Mouse (Mus musculus) midbrain, postnatal 0 days (tissue): Measurements from ENCODE around the gene Dtx3l. TPM values are rescaled to one million over a fixed set of nuclear protein-coding genes. Genes with fewer than 3 reads are reported as not detected.

Experiments used
- ATAC-seq: fragments of 200-750 bp; cut with Nextera tagmentation; 2 replicates; pipeline ENCODE4 v1.8.0; 2017; ENCODE audit warnings: moderate number of reproducible peaks, mild to moderate bottlenecking, moderate TSS enrichment, moderate library complexity; ENCODE audit not compliant: low FRiP score
- DNase-seq: peaks from one replicate; pipeline ENCODE4 v3.0.0-alpha.2; 2015; ENCODE audit warnings: low spot score
- H3K27ac ChIP-seq: fragments of 300-500 bp; sonication (generic); 2 replicates; pipeline ENCODE4 v1.5.1; 2014; ENCODE audit warnings: low read depth, mild to moderate bottlenecking, low read length, mixed read lengths
- H3K27me3 ChIP-seq: fragments of 300-500 bp; sonication (generic); 2 replicates; pipeline ENCODE4 v1.6.1; 2014; ENCODE audit warnings: low read length, control low read depth, mixed read lengths; ENCODE audit not compliant: insufficient read depth
- H3K36me3 ChIP-seq: fragments of 300-500 bp; sonication (generic); 2 replicates; pipeline ENCODE4 v1.6.1; 2014; ENCODE audit warnings: low read length, control low read depth, mixed read lengths; ENCODE audit not compliant: insufficient read depth
- H3K4me1 ChIP-seq: fragments of 300-500 bp; sonication (generic); 2 replicates; pipeline ENCODE4 v1.6.1; 2014; ENCODE audit warnings: mild to moderate bottlenecking, control low read depth, antibody characterized with exemption, low read length, mixed read lengths; ENCODE audit not compliant: insufficient read depth
- H3K4me2 ChIP-seq: fragments of 300-500 bp; sonication (generic); 2 replicates; pipeline ENCODE4 v1.6.1; 2014; ENCODE audit warnings: low read depth, mild to moderate bottlenecking, low read length, mixed read lengths; ENCODE audit not compliant: poor library complexity, severe bottlenecking
- H3K4me3 ChIP-seq: fragments of 300-500 bp; sonication (generic); 2 replicates; pipeline ENCODE4 v1.5.1; 2014; ENCODE audit warnings: low read depth, mild to moderate bottlenecking, low read length, moderate library complexity
- H3K9ac ChIP-seq: fragments of 300-500 bp; sonication (generic); replicated peaks from 2 replicates; pipeline ENCODE4 v1.6.1; 2014; ENCODE audit warnings: mild to moderate bottlenecking, low read length, moderate library complexity, mixed read lengths; ENCODE audit not compliant: poor library complexity, severe bottlenecking
- H3K9me3 ChIP-seq: fragments of 300-500 bp; sonication (generic); 2 replicates; pipeline ENCODE4 v1.6.1; 2016; ENCODE audit warnings: low read length, control low read depth
- CTCF ChIP-seq: IDR thresholded peaks from 2 replicates; pipeline ENCODE4 v1.5.1; 2016; ENCODE audit warnings: antibody characterized with exemption, mild to moderate bottlenecking
- WGBS: fragments of 180-500 bp; shearing (Covaris S2); extraction: QIAGEN DNeasy Blood & Tissue Kit; methylation state at CpG from one replicate; pipeline ENCODE4 v1.1.7; 2014; 5-methylcytosine and 5-hydroxymethylcytosine counted together
- polyA plus RNA-seq: library from polyadenylated mRNA; unstranded; fragments of >200 nt; fragmentation: Nextera tagmentation; extraction: Ambion mirVana; gene quantifications from 2 replicates; pipeline ENCODE4 v1.2.1, GENCODE M21; 2015
- total RNA-seq: library from RNA; depleted of rRNA; stranded (reverse); fragments of >200 nt; gene quantifications from 2 replicates; pipeline ENCODE4 v1.2.3, GENCODE M21; 2014

Dtx3l gene
- total and polyA plus RNA-seq, 2 experiments from 2014 or later, result 0.93 to 1.9 TPM

DNA sequence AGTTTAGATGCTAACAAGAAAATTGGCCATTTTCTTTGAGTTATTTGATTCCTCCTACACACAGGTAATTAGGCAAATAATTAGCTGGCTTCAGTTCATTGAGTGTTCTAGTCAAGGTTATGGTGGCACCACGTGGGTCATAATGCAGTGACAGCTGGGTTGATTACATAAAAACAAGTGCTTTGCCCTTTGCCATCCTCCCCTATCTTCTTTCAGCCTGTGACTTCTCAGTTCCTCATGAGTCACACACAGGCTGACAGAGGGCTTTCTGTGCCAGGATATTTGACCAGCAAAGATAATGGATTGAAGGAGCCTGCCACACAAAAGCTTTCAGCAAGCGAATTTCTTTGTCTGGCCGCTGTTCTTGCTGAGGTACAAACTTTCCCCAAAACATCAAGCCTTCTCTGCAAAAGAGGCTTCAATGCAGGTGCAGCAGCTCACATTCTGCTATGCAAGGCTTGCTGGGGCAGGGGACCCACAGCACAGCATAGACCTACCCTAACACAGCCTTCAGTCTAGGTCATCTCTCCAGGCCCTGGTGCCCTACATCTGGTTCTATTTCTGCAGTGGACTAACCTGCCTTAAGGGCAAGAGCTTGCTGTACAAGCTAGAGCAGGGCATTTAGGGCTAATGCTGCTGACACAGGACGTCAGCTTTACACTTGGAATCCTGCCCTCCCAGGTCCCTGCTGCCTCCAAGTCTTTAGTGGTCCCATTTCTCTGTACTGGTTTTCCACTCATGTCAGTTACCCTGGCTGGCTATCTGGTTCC is 31.3 kb downstream of the Dtx3l start:
- H3K4me2 ChIP-seq, result no peak overlapping the region
- no peaks in the 10 kb centered on the region for H3K36me3 ChIP-seq
- no peak overlapping the region for H3K9ac ChIP-seq
- H3K27ac ChIP-seq, result no peak overlapping the region
- ATAC-seq (no peak), DNase-seq (no peak)
- no peaks in the 10 kb centered on the region for H3K4me1 ChIP-seq
- H3K9me3 ChIP-seq, result no peaks in the 10 kb centered on the region
- 62% methylated on average over 4 of the region's 4 CpGs for WGBS
- TF ChIP-seq CTCF, result no peak
- no peaks in the 10 kb centered on the region for H3K27me3 ChIP-seq
- H3K4me3 ChIP-seq, result no peak overlapping the region

DNA sequence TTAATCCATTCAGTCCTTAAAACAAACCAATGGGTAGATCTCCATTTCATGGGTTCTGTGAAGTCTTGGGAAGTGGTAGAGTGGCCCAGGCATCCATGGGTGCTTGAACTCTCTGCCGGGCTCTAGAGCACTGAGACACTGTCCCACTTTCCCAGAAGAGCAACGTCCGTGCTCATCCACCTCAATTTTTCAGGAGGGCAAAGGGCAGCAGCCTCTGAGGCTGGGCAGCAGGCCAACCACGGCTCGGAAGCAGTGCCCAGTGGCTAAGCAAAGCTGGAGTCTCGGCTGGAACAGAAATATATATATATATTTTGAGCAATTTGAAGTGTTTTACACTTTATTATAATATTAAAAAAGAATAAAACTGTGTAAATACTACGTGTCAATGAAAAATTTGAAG is 32.1 kb downstream of the Dtx3l start:
- Histone ChIP-seq H3K36me3 (no peaks in the 10 kb centered on the region), H3K27ac (no peak overlapping the region), H3K4me2 (no peak overlapping the region), H3K9ac (no peak overlapping the region), H3K9me3 (no peaks in the 10 kb centered on the region), H3K4me3 (no peak overlapping the region), H3K27me3 (no peaks in the 10 kb centered on the region), H3K4me1 (no peaks in the 10 kb centered on the region)
- 85% methylated on average over 7 of the region's 7 CpGs for WGBS
- no peak for TF ChIP-seq CTCF
- no peak for DNase-seq
- no peak for ATAC-seq

DNA sequence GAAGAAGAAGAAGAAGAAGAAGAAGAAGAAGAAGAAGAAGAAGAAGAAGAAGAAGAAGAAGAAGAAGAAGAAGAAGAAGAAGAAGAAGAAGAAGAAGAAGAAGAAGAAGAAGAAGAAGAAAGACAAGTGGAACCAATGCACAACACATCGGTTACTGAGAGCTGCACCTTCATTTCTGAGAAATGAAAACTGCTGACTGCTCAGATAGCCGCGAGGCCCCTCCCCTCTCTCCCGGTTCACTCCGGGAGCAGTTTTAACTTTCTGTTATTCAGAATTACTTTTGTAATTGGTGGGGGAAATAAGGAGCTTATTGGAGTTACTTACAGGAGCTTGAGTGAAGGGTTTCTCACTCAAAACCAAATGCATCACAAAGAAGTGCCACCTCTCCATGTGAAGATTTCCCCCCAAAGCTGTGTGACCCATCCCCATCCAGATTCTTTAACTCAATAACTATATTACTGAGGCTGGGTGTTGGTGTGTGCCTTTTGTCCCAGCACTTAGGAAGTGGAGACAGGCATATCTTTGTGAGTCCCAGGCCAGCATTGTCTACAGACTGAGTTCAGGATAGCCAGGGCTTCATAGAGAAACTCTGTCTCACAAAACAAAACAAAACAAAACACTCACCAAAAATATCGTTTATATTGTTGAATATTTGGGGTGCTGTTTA is 33.0 kb downstream of the Dtx3l start:
- DNase-seq, result no peak
- WGBS, result 87% methylated on average over 6 of the region's 6 CpGs
- Histone ChIP-seq H3K4me3 (no peak overlapping the region), H3K27ac (no peak overlapping the region), H3K9me3 (no peaks in the 10 kb centered on the region), H3K9ac (no peak overlapping the region), H3K4me2 (no peak overlapping the region), H3K36me3 (no peaks in the 10 kb centered on the region), H3K27me3 (no peaks in the 10 kb centered on the region), H3K4me1 (no peaks in the 10 kb centered on the region)
- ATAC-seq, result no peak
- TF ChIP-seq CTCF, result no peak

DNA sequence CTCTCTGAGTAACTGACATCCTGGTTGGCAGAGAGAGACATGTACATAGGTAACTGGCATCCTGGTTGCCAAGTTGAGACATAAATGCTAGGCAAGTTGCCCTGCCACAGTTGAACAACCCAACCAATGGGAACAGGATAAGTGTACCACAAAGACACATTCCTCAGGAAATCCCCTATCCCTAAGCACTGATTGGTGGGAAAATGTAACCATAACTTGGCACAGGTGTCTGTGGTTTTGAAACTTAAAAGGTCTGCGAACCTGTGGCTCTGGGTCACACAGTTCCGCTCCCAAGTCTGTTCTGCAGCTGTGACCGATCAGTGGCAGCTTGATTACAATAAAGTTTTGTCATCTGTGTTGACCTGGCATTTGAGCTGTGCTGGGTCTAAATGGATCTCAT is 33.6 kb downstream of the Dtx3l start:
- no peak for DNase-seq
- H3K4me1 ChIP-seq, result no peaks in the 10 kb centered on the region
- H3K9me3 ChIP-seq, result no peaks in the 10 kb centered on the region
- no peak overlapping the region for H3K4me3 ChIP-seq
- no peaks in the 10 kb centered on the region for H3K27me3 ChIP-seq
- H3K36me3 ChIP-seq, result no peaks in the 10 kb centered on the region
- H3K27ac ChIP-seq, result no peak overlapping the region
- no peak for ATAC-seq
- 96% methylated on average over 3 of the region's 3 CpGs for WGBS
- H3K9ac ChIP-seq, result no peak overlapping the region
- no peak overlapping the region for H3K4me2 ChIP-seq
- no peak for TF ChIP-seq CTCF

DNA sequence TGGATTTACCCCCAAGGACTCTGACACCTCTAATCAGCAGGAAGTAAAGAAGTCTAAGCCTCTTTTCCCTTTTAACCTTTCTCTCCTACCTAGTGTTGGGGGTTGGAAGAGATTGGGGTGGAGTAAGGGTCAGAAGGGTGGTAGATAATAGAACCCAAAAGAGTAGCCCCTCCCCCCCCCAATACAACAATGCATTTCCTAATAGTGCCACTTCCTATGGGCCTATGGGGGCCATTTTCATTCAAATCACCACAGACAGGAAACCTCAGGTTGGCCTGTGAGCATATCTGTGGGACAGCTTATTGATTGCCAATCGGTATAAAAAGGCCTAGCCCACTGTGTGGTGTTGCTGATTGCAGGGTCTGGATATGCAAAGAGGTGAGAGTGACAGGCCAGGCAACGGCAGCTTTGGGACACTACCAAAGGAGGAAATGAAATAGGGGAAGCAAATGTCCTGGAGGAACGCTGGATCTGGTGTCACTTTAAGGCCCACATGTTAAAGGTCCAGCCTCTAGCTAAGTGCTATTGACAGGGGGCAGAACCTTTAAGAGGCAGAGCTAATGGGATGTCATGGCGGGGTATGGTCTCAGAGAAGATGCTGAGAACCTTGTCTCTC is 34.7 kb downstream of the Dtx3l start:
- no peak overlapping the region for H3K9ac ChIP-seq
- no peak for ATAC-seq
- TF ChIP-seq CTCF, result no peak
- no peak overlapping the region for H3K4me3 ChIP-seq
- no peaks in the 10 kb centered on the region for H3K27me3 ChIP-seq
- no peak for DNase-seq
- H3K27ac ChIP-seq, result no peak overlapping the region
- H3K4me1 ChIP-seq, result no peaks in the 10 kb centered on the region
- no peaks in the 10 kb centered on the region for H3K36me3 ChIP-seq
- no peak overlapping the region for H3K4me2 ChIP-seq
- WGBS, result 76% methylated on average over 4 of the region's 4 CpGs
- no peaks in the 10 kb centered on the region for H3K9me3 ChIP-seq
